Mouse (Mus musculus) olfactory bulb, adult 2 months (tissue): ENCODE data around the gene Kif28.

Experiments used
- CTCF ChIP-seq: fragments of 200-500 bp; IDR thresholded peaks from 2 replicates; pipeline ENCODE4 v1.5.1; 2012; ENCODE audit warnings: low read depth, mild to moderate bottlenecking, low read length, moderate library complexity; ENCODE audit not compliant: insufficient read depth
- POLR2A ChIP-seq: fragments of 200-500 bp; IDR thresholded peaks from 2 replicates; pipeline ENCODE4 v1.6.1; 2012; ENCODE audit warnings: mild to moderate bottlenecking, low read depth, low read length, moderate library complexity; ENCODE audit not compliant: insufficient read depth

- TF ChIP-seq CTCF (no peak), POLR2A (no peak)
These were observed 68.0 kb downstream of the Kif28 start for GRCm38 (mm10) chr1:179677031-179677430.
